Mouse (Mus musculus) adrenal gland, postnatal 25 days (tissue): ENCODE data around the gene Fga. TPM values are rescaled to one million over a fixed set of nuclear protein-coding genes. Genes with fewer than 3 reads are reported as not detected.

ENCODE experiments used
- DNase-seq: peaks from one replicate; pipeline ENCODE4 v3.0.0; 2021; ENCODE audit warnings: mixed read lengths
- total RNA-seq: library from RNA; stranded (reverse); gene quantifications from 2 replicates; pipeline ENCODE4 v1.2.3, GENCODE M21; 2021

Fga gene
- total RNA-seq, 1 experiment from 2014 or later, result 0.18 TPM

GRCm38 (mm10) chr3:83027546-83028251 is 1.8 kb downstream of the Fga start:
- DNase-seq, result no peak

- DNase-seq, result no peak
Observed at GRCm38 (mm10) chr3:83030331-83030730, 4.5 kb downstream of the Fga start.

GRCm38 (mm10) chr3:83032746-83033308 is 7.0 kb downstream of the Fga start:
- no peak for DNase-seq

GRCm38 (mm10) chr3:83033801-83034200 is 7.9 kb downstream of the Fga start:
- no peak for DNase-seq

GRCm38 (mm10) chr3:83038865-83039264 is 13.0 kb downstream of the Fga start:
- no peak for DNase-seq

- no peak for DNase-seq
Observed at GRCm38 (mm10) chr3:83039666-83040065, 13.8 kb downstream of the Fga start.

GRCm38 (mm10) chr3:83042451-83042850 is 16.6 kb downstream of the Fga start:
- DNase-seq, result no peak

- no peak for DNase-seq
Observed at GRCm38 (mm10) chr3:83046649-83047048, 20.8 kb downstream of the Fga start.

- no peak for DNase-seq
Observed at GRCm38 (mm10) chr3:83049680-83050079, 23.8 kb downstream of the Fga start, which contains the start of gene Fgb. TSS of gene Fgb (minus strand) at chr3:83049863.

GRCm38 (mm10) chr3:83050661-83051060 is 24.8 kb downstream of the Fga start:
- no peak for DNase-seq

- no peak for DNase-seq
Observed at GRCm38 (mm10) chr3:83052102-83052501, 26.2 kb downstream of the Fga start.

GRCm38 (mm10) chr3:83053126-83053525 is 27.2 kb downstream of the Fga start:
- DNase-seq, result no peak

GRCm38 (mm10) chr3:83053758-83054157 is 27.9 kb downstream of the Fga start:
- peak; percentile 12 for DNase-seq

- no peak for DNase-seq
Observed at GRCm38 (mm10) chr3:83054759-83055158, 28.9 kb downstream of the Fga start.

- peak; percentile 100 for DNase-seq
Observed at GRCm38 (mm10) chr3:83055281-83056038, 29.6 kb downstream of the Fga start, which contains the start of gene Plrg1. TSS of gene Plrg1 (plus strand) at chr3:83055522.

GRCm38 (mm10) chr3:83057046-83057445 is 31.2 kb downstream of the Fga start:
- DNase-seq, result no peak

GRCm38 (mm10) chr3:83067920-83068319 is 42.0 kb downstream of the Fga start:
- DNase-seq, result no peak

- DNase-seq, result no peak
Observed at GRCm38 (mm10) chr3:83068869-83069268, 43.0 kb downstream of the Fga start.

GRCm38 (mm10) chr3:83070231-83070630 is 44.4 kb downstream of the Fga start:
- no peak for DNase-seq

GRCm38 (mm10) chr3:83076563-83076962 is 50.7 kb downstream of the Fga start:
- DNase-seq, result no peak

GRCm38 (mm10) chr3:83080567-83081055 is 54.7 kb downstream of the Fga start:
- peak; percentile 33 for DNase-seq
